Mouse (Mus musculus): ENCODE results near the gene Synm. TPM values are rescaled to one million over a fixed set of nuclear protein-coding genes. Genes with fewer than 3 reads are reported as not detected.

The Synm gene
- total and polyA plus RNA-seq, 2 experiments from 2014 or later: 4.7 to 6.0 TPM

DNA sequence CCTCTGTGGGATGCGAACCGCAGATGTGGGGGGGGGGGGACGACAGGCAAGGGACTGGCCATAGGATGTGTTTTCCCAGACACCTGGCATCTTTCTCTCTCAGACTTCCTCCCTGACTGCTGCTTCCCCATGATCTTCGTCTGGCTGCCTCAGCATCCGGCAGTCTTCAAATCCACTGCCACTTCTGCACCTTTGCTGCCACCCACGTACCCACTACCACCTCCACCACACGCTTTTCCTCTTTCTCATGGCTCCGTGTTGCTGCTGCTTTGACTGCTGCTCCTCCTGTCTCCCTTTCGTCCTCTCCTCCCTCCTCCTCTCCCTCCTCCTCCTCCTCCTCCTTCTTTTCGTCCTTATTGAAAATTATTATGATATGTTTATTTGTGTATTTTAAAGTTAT is 42.6 kb downstream of the Synm start:
- no peak for TF ChIP-seq CTCF (IDR thresholded peaks at IDR 0.05)
- Histone ChIP-seq H3K36me3 (ENCODE audit: insufficient read depth, low read length) (no peaks in the 10 kb centered on the region), H3K4me3 (ENCODE audit: low read depth, low read length) (no peak overlapping the region), H3K27ac (ENCODE audit: low read depth, low read length) (no peak overlapping the region), H3K27me3 (ENCODE audit: insufficient read depth, low read length) (no peaks in the 10 kb centered on the region), H3K9ac (replicated peaks; ENCODE audit: low read length, poor library complexity, severe bottlenecking) (no peak overlapping the region), H3K4me1 (ENCODE audit: insufficient read depth, low read length) (no peaks in the 10 kb centered on the region; the same call in 1 of the 2 replicates), H3K9me3 (ENCODE audit: low read length) (no peaks in the 10 kb centered on the region), H3K4me2 (ENCODE audit: low read depth, low read length, poor library complexity, severe bottlenecking) (no peak overlapping the region)
- DNase-seq (ENCODE audit: low spot score) (no peak), ATAC-seq (ENCODE audit: low FRiP score) (no peak)
- WGBS: 95% methylated on average over 10 of the region's 10 CpGs

DNA sequence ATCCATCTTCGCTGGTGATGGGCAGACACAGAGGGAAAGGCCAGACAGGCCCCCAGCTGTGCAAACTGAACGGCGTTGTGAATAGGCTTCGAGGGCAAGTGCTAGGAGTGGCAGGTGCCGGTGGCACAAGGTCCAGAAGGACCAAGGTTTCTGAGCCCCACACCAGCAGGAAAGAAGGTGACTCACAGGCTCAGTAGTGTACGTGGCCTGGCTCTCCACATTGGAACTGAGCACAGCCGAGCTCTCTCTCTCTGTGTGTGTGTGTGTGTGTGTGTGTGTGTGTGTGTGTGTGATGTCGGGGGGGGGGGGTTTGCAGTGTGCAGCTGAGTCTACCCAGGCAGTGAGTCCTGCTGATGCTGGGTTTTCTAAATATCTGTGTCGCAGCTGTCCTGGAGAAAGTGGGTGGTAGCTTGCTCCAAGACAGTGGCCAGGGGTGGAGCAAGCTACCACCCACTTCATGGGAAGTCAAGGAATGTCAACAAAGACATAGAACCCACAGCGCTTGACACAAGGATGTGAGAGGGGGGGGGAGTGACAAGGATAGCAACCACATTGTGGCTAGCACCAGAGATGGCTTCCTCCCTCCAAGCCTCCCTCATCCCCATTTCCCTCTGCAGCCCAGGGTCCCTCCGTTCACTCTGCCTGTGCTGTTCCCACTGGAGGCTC is 43.2 kb downstream of the Synm start:
- no peak for TF ChIP-seq CTCF (IDR thresholded peaks at IDR 0.05)
- DNase-seq (ENCODE audit: low spot score) (no peak), ATAC-seq (ENCODE audit: low FRiP score) (no peak)
- Histone ChIP-seq H3K4me3 (ENCODE audit: low read depth, low read length) (no peak overlapping the region), H3K27me3 (ENCODE audit: insufficient read depth, low read length) (no peaks in the 10 kb centered on the region), H3K4me1 (ENCODE audit: insufficient read depth, low read length) (no peaks in the 10 kb centered on the region; the same call in 1 of the 2 replicates), H3K9me3 (ENCODE audit: low read length) (no peaks in the 10 kb centered on the region), H3K36me3 (ENCODE audit: insufficient read depth, low read length) (no peaks in the 10 kb centered on the region), H3K9ac (replicated peaks; ENCODE audit: low read length, poor library complexity, severe bottlenecking) (no peak overlapping the region), H3K4me2 (ENCODE audit: low read depth, low read length, poor library complexity, severe bottlenecking) (no peak overlapping the region), H3K27ac (ENCODE audit: low read depth, low read length) (no peak overlapping the region)
- WGBS: 65% methylated on average over 9 of the region's 11 CpGs

DNA sequence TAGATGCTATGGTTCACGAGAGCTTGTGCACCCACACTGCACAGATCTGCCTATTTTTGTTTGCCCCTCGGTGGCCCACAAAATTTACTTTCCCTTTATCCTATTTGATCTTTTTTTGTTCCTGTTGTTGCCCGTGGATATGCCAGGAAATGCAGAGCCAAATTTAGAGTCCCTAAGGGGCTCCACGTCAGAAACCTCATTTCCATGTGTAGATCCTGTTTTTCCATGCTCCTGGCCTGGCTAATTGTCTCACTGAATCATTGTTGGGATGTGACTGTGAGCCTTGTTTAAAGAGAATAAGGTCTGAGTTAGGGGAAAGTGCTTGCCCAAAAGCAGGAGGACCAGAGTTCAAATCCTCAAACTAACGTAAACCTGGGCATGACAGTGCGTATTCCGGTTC is 44.4 kb downstream of the Synm start:
- Histone ChIP-seq H3K9ac (replicated peaks; ENCODE audit: low read length, poor library complexity, severe bottlenecking) (no peak overlapping the region), H3K4me2 (ENCODE audit: low read depth, low read length, poor library complexity, severe bottlenecking) (no peak overlapping the region), H3K27me3 (ENCODE audit: insufficient read depth, low read length) (no peaks in the 10 kb centered on the region), H3K27ac (ENCODE audit: low read depth, low read length) (no peak overlapping the region), H3K4me3 (ENCODE audit: low read depth, low read length) (no peak overlapping the region), H3K36me3 (ENCODE audit: insufficient read depth, low read length) (no peaks in the 10 kb centered on the region), H3K9me3 (ENCODE audit: low read length) (no peaks in the 10 kb centered on the region), H3K4me1 (ENCODE audit: insufficient read depth, low read length) (no peaks in the 10 kb centered on the region; the same call in 1 of the 2 replicates)
- no peak for TF ChIP-seq CTCF (IDR thresholded peaks at IDR 0.05)
- 59% methylated on average over 7 of the region's 7 CpGs for WGBS
- ATAC-seq (ENCODE audit: low FRiP score) (no peak), DNase-seq (ENCODE audit: low spot score) (peak; percentile 22)

DNA sequence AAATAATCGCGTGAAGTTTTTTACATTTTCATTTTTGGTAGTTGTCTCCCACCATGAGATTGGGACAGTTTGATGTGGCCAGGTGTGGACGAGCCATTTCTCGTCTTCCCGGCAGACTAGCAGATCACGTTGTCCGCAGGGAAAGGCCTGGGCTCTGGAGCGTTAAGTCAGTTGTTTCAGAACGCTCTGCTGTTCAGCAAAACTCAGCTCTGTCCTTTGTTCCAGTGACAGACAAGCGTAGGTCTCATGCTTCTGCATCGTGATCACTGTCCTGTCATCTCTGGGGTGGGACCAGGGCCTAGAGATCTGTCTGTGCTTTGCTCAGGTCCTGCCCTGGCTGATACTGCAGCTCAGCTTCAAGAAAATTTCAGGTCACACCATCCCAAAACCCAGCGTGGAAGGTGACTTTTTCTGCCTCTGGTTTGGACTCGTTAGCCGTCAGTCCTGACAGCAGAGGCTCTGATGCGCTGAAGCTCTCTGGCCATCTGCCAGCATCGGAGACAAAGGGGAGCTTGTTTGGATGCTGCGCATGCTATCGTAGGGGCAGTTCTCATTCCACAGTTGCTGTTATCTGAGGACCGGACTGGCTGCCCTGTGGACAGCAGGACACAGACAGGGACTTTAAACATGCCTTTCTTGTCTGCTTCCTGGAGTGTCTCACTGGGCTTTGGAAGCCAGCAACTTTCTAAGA is 45.6 kb downstream of the Synm start:
- WGBS: 42% methylated on average over 19 of the region's 19 CpGs
- Histone ChIP-seq H3K9me3 (ENCODE audit: low read length) (no peaks in the 10 kb centered on the region), H3K27ac (ENCODE audit: low read depth, low read length) (no peak overlapping the region), H3K36me3 (ENCODE audit: insufficient read depth, low read length) (no peaks in the 10 kb centered on the region; the same call in 1 of the 2 replicates), H3K4me3 (ENCODE audit: low read depth, low read length) (no peak overlapping the region), H3K27me3 (ENCODE audit: insufficient read depth, low read length) (no peaks in the 10 kb centered on the region), H3K9ac (replicated peaks; ENCODE audit: low read length, poor library complexity, severe bottlenecking) (no peak overlapping the region), H3K4me1 (ENCODE audit: insufficient read depth, low read length) (no peaks in the 10 kb centered on the region; the same call in 1 of the 2 replicates), H3K4me2 (ENCODE audit: low read depth, low read length, poor library complexity, severe bottlenecking) (no peak overlapping the region)
- TF ChIP-seq CTCF (IDR thresholded peaks at IDR 0.05): no peak
- peak; percentile 80 for DNase-seq (ENCODE audit: low spot score)
- ATAC-seq (ENCODE audit: low FRiP score): peak; percentile 41; the same call in 1 of the 2 replicates

DNA sequence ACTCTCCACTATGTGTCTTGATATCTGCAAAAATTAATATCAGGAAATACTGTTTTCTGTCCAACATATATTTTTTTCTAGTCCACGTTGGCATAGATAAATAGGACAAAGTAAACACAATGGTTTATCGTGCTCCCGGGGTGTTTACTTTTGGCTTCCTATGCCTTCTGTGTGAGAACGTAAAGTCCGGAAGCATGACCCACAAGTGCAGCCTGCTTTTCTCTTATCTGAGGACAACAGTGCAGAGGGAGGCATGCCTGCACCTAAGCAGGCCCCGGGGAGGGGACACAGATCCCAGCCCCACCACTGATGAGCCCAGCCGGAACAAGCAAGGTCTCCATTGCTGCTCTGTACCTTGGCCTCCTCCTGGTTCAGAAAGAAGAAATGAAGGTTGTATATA is 49.3 kb downstream of the Synm start:
- Histone ChIP-seq H3K9ac (replicated peaks; ENCODE audit: low read length, poor library complexity, severe bottlenecking) (no peak overlapping the region), H3K36me3 (ENCODE audit: insufficient read depth, low read length) (no peaks in the 10 kb centered on the region; the same call in 1 of the 2 replicates), H3K4me2 (ENCODE audit: low read depth, low read length, poor library complexity, severe bottlenecking) (no peak overlapping the region), H3K9me3 (ENCODE audit: low read length) (no peaks in the 10 kb centered on the region), H3K27ac (ENCODE audit: low read depth, low read length) (no peak overlapping the region), H3K4me3 (ENCODE audit: low read depth, low read length) (no peak overlapping the region), H3K4me1 (ENCODE audit: insufficient read depth, low read length) (no peaks in the 10 kb centered on the region; the same call in 1 of the 2 replicates), H3K27me3 (ENCODE audit: insufficient read depth, low read length) (no peaks in the 10 kb centered on the region)
- ATAC-seq (ENCODE audit: low FRiP score) (no peak), DNase-seq (ENCODE audit: low spot score) (no peak)
- no peak for TF ChIP-seq CTCF (IDR thresholded peaks at IDR 0.05)
- 90% methylated on average over 7 of the region's 7 CpGs for WGBS

DNA sequence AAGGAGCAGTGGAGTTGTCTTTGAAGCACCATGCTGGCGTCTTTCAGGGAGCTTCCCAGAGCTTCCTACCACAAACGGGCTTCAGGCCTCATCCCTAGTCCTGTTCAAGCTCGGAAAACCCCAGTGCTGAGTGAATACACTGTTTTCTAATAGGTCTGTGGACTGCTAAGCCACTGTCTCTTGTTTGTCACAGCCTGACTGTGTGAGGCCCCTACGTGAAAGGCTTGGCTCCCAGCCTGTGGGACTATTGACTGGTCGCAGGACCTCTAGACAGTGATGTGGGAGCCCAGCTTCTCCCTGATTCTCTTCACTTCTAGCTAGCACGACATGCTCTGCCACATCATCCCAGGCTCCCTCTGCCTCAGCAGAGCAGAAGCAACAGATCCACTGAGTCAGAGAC is 51.4 kb downstream of the Synm start:
- WGBS: 67% methylated on average over 6 of the region's 6 CpGs
- Histone ChIP-seq H3K4me3 (ENCODE audit: low read depth, low read length) (no peak overlapping the region), H3K27me3 (ENCODE audit: insufficient read depth, low read length) (no peaks in the 10 kb centered on the region), H3K27ac (ENCODE audit: low read depth, low read length) (no peak overlapping the region), H3K9ac (replicated peaks; ENCODE audit: low read length, poor library complexity, severe bottlenecking) (no peak overlapping the region), H3K4me2 (ENCODE audit: low read depth, low read length, poor library complexity, severe bottlenecking) (no peak overlapping the region), H3K4me1 (ENCODE audit: insufficient read depth, low read length) (no peaks in the 10 kb centered on the region), H3K36me3 (ENCODE audit: insufficient read depth, low read length) (no peaks in the 10 kb centered on the region; the same call in 1 of the 2 replicates), H3K9me3 (ENCODE audit: low read length) (no peaks in the 10 kb centered on the region)
- TF ChIP-seq CTCF (IDR thresholded peaks at IDR 0.05): no peak
- ATAC-seq (ENCODE audit: low FRiP score) (no peak), DNase-seq (ENCODE audit: low spot score) (peak; percentile 32)

Measured in midbrain, postnatal 0 days (tissue).